In genomic region chr11:7272543-7272942, GRCm38 (mm10) we compare ENCODE assay signal across 22 mouse cellular contexts. TPM values are rescaled to one million over a fixed set of nuclear protein-coding genes. Genes with fewer than 3 reads are reported as not detected.
DNase-seq lines count a peak whose midpoint lies in the region; ATAC-seq and TF ChIP-seq lines count a peak whose summit lies in the region.
"Had no signal": no experiment of that assay in that cellular context is flagged by ENCODE, and none has a peak within 500 bp of the region (broad histone marks: within the 10 kb centered on the region; RNA-seq: fewer than 3 reads in every experiment).

No protein-coding gene starts in this region.

- 0 out of 2 replicates have a peak, but pooled peaks cover 10% of the 10 kb centered on the region for H3K4me1 ChIP-seq in forebrain, embryonic 10.5 days
- H3K4me1 ChIP-seq in forebrain, embryonic 16.5 days (replicated peaks; ENCODE audit: control insufficient read depth, insufficient read depth, low read length), result no peaks in the 10 kb centered on the region
- H3K4me1 ChIP-seq in lung, embryonic 14.5 days (ENCODE audit: insufficient read depth), result no peaks in the 10 kb centered on the region; the same call in 1 of the 2 replicates
- H3K4me1 ChIP-seq in lung, postnatal 0 days (ENCODE audit: insufficient read depth, low read depth, low read length), result no peaks in the 10 kb centered on the region
- peaks cover 13% of the 10 kb centered on the region for H3K4me1 ChIP-seq in embryonic facial prominence, embryonic 10.5 days
- H3K4me1 ChIP-seq in intestine, embryonic 15.5 days (replicated peaks), result 0 out of 2 replicates have a peak, but pooled peaks cover 3% of the 10 kb centered on the region
- H3K4me1 ChIP-seq: embryonic facial prominence, embryonic 12.5 days; forebrain, embryonic 15.5 days; hindbrain, embryonic 13.5 days had no signal

- no peak for ATAC-seq in forebrain, embryonic 16.5 days
- ATAC-seq in lung, embryonic 14.5 days (ENCODE audit: insufficient read depth), result peak; percentile 84; the same call in 1 of the 2 replicates
- ATAC-seq in lung, postnatal 0 days, result no peak
- ATAC-seq in intestine, embryonic 15.5 days, result peak; percentile 53
- ATAC-seq in erythroid progenitor cell, adult 5-6 weeks (replicated peaks; ENCODE audit: low FRiP score, poor library complexity, severe bottlenecking), result no peak
- ATAC-seq: CD4-positive, CD25-positive, alpha-beta regulatory T cell, adult 4 months; forebrain, embryonic 15.5 days; hindbrain, postnatal 0 days had no signal

- H3K4me3 ChIP-seq in forebrain, embryonic 10.5 days, result no peak overlapping the region
- no peak overlapping the region for H3K4me3 ChIP-seq in forebrain, embryonic 16.5 days (replicated peaks; ENCODE audit: low read length)
- H3K4me3 ChIP-seq in lung, embryonic 14.5 days (ENCODE audit: low read depth, low read length), result no peak overlapping the region
- H3K4me3 ChIP-seq in lung, postnatal 0 days (ENCODE audit: low read depth, low read length), result no peak overlapping the region
- H3K4me3 ChIP-seq in embryonic facial prominence, embryonic 10.5 days, result no peak overlapping the region
- H3K4me3 ChIP-seq in intestine, embryonic 15.5 days (replicated peaks), result no peak overlapping the region
- H3K4me3 ChIP-seq: embryonic facial prominence, embryonic 12.5 days; forebrain, embryonic 15.5 days; hindbrain, embryonic 13.5 days had no signal

- no peak overlapping the region for H3K4me2 ChIP-seq in forebrain, embryonic 16.5 days (ENCODE audit: low read length)
- no peak overlapping the region for H3K4me2 ChIP-seq in lung, embryonic 14.5 days
- no peak overlapping the region for H3K4me2 ChIP-seq in lung, postnatal 0 days (replicated peaks; ENCODE audit: low read depth, low read length)
- no peak overlapping the region for H3K4me2 ChIP-seq in intestine, embryonic 15.5 days (replicated peaks)
- H3K4me2 ChIP-seq: embryonic facial prominence, embryonic 12.5 days; forebrain, embryonic 15.5 days; hindbrain, embryonic 13.5 days had no signal

- TF ChIP-seq EP300 in lung, postnatal 0 days (IDR thresholded peaks at IDR 0.05), result no peak

- TF ChIP-seq CTCF in lung, embryonic 14.5 days (IDR thresholded peaks at IDR 0.05; ENCODE audit: low read depth), result no peak
- TF ChIP-seq CTCF in lung, postnatal 0 days (IDR thresholded peaks at IDR 0.05), result no peak

- no peaks in the 10 kb centered on the region for H3K36me3 ChIP-seq in forebrain, embryonic 10.5 days (replicated peaks)
- no peaks in the 10 kb centered on the region for H3K36me3 ChIP-seq in forebrain, embryonic 16.5 days (ENCODE audit: control insufficient read depth, insufficient read depth)
- no peaks in the 10 kb centered on the region for H3K36me3 ChIP-seq in lung, embryonic 14.5 days (ENCODE audit: insufficient read depth)
- H3K36me3 ChIP-seq in lung, postnatal 0 days (ENCODE audit: insufficient read depth, low read length), result no peaks in the 10 kb centered on the region
- H3K36me3 ChIP-seq in embryonic facial prominence, embryonic 10.5 days (replicated peaks), result no peaks in the 10 kb centered on the region
- H3K36me3 ChIP-seq in intestine, embryonic 15.5 days, result no peaks in the 10 kb centered on the region
- H3K36me3 ChIP-seq: embryonic facial prominence, embryonic 12.5 days; forebrain, embryonic 15.5 days; G1E; hindbrain, embryonic 13.5 days had no signal

- DNase-seq in forebrain, embryonic 10.5 days (ENCODE audit: extremely low spot score, low spot score), result no peak
- peak; percentile 51 for DNase-seq in lung, embryonic 14.5 days
- no peak for DNase-seq in lung, postnatal 0 days (ENCODE audit: low spot score)
- no peak for DNase-seq in embryonic facial prominence, embryonic 10.5 days (ENCODE audit: low spot score)
- DNase-seq in thymus, postnatal 14 days, result no peak
- DNase-seq: adrenal gland, adult 8-10 months; adrenal gland, postnatal 36 days; B cell, adult 2 months; cerebellum, adult 2 months; cerebellum, postnatal 10 days; gastrocnemius, postnatal 14 days; heart, postnatal 10 days had no signal

- 67% methylated on average over 3 of the region's 3 CpGs for WGBS in forebrain, embryonic 10.5 days
- 55% methylated on average over 3 of the region's 3 CpGs for WGBS in forebrain, embryonic 16.5 days
- WGBS in lung, embryonic 14.5 days, result 22% methylated on average over 3 of the region's 3 CpGs
- 14% methylated on average over 3 of the region's 3 CpGs for WGBS in lung, postnatal 0 days
- 36% methylated on average over 3 of the region's 3 CpGs for WGBS in embryonic facial prominence, embryonic 10.5 days
- WGBS in intestine, embryonic 15.5 days, result 22% methylated on average over 3 of the region's 3 CpGs

- H3K9me3 ChIP-seq in forebrain, embryonic 10.5 days, result no peaks in the 10 kb centered on the region
- no peaks in the 10 kb centered on the region for H3K9me3 ChIP-seq in forebrain, embryonic 16.5 days (ENCODE audit: control insufficient read depth, low read length)
- no peaks in the 10 kb centered on the region for H3K9me3 ChIP-seq in lung, embryonic 14.5 days (ENCODE audit: low read depth, low read length)
- H3K9me3 ChIP-seq in lung, postnatal 0 days (ENCODE audit: low read length), result no peaks in the 10 kb centered on the region
- no peaks in the 10 kb centered on the region for H3K9me3 ChIP-seq in embryonic facial prominence, embryonic 10.5 days
- H3K9me3 ChIP-seq in intestine, embryonic 15.5 days, result no peaks in the 10 kb centered on the region
- H3K9me3 ChIP-seq: embryonic facial prominence, embryonic 12.5 days; forebrain, embryonic 15.5 days; G1E; hindbrain, embryonic 13.5 days had no signal

- H3K27ac ChIP-seq in forebrain, embryonic 10.5 days, result 0 out of 2 replicates have a peak overlapping the region, but pooled peaks have one; percentile 2
- H3K27ac ChIP-seq in forebrain, embryonic 16.5 days (ENCODE audit: low read length), result no peak overlapping the region
- no peak overlapping the region for H3K27ac ChIP-seq in lung, embryonic 14.5 days (ENCODE audit: low read depth)
- H3K27ac ChIP-seq in lung, postnatal 0 days (ENCODE audit: low read length), result no peak overlapping the region
- H3K27ac ChIP-seq in embryonic facial prominence, embryonic 10.5 days (replicated peaks), result peak overlapping the region; percentile 51
- H3K27ac ChIP-seq in intestine, embryonic 15.5 days, result peak overlapping the region; percentile 54; the same call in 1 of the 2 replicates
- H3K27ac ChIP-seq: embryonic facial prominence, embryonic 12.5 days; forebrain, embryonic 15.5 days; hindbrain, embryonic 13.5 days; hindbrain, postnatal 0 days had no signal

- no peak overlapping the region for H3K9ac ChIP-seq in forebrain, embryonic 16.5 days (replicated peaks; ENCODE audit: low read depth, low read length)
- no peak overlapping the region for H3K9ac ChIP-seq in lung, embryonic 14.5 days
- H3K9ac ChIP-seq in lung, postnatal 0 days (replicated peaks; ENCODE audit: low read depth), result no peak overlapping the region
- no peak overlapping the region for H3K9ac ChIP-seq in intestine, embryonic 15.5 days
- H3K9ac ChIP-seq: embryonic facial prominence, embryonic 12.5 days; forebrain, embryonic 15.5 days; hindbrain, embryonic 13.5 days had no signal

- H3K27me3 ChIP-seq in forebrain, embryonic 10.5 days (ENCODE audit: poor library complexity, severe bottlenecking), result no peaks in the 10 kb centered on the region
- H3K27me3 ChIP-seq in forebrain, embryonic 16.5 days (replicated peaks; ENCODE audit: control insufficient read depth, insufficient read depth, low read length), result no peaks in the 10 kb centered on the region
- H3K27me3 ChIP-seq in lung, embryonic 14.5 days (ENCODE audit: insufficient read depth, low read length), result no peaks in the 10 kb centered on the region
- no peaks in the 10 kb centered on the region for H3K27me3 ChIP-seq in lung, postnatal 0 days (replicated peaks; ENCODE audit: insufficient read depth, low read length)
- H3K27me3 ChIP-seq in embryonic facial prominence, embryonic 10.5 days (replicated peaks; ENCODE audit: low read depth, poor library complexity, severe bottlenecking), result no peaks in the 10 kb centered on the region
- no peaks in the 10 kb centered on the region for H3K27me3 ChIP-seq in intestine, embryonic 15.5 days (replicated peaks)
- H3K27me3 ChIP-seq: embryonic facial prominence, embryonic 12.5 days; forebrain, embryonic 15.5 days; hindbrain, embryonic 13.5 days had no signal

RNA-seq across cellular contexts. Expression of gene Igfbp3, which starts 58.8 kb away (rescaled TPM):
- polyA plus RNA-seq in forebrain, embryonic 10.5 days (2016; fragmentation: Nextera tagmentation; extraction: Ambion mirVana), result 16.4 and 16.6 TPM in 2 replicates
- polyA plus RNA-seq in forebrain, embryonic 16.5 days (2015; fragmentation: Nextera tagmentation; extraction: Ambion mirVana), result 51.1 and 62.5 TPM in 2 replicates
- polyA plus RNA-seq in lung, embryonic 14.5 days (2014; fragmentation: Nextera tagmentation; extraction: Ambion mirVana), result 14.4 and 15.3 TPM in 2 replicates
- 23.7 and 45.9 TPM in 2 replicates for polyA plus RNA-seq in lung, postnatal 0 days (2015; fragmentation: Nextera tagmentation; extraction: Ambion mirVana)
- 30.2 and 32.3 TPM in 2 replicates for polyA plus RNA-seq in embryonic facial prominence, embryonic 10.5 days (2016; fragmentation: Nextera tagmentation; extraction: Ambion mirVana)
- 41.4 and 46.0 TPM in 2 replicates for polyA plus RNA-seq in intestine, embryonic 15.5 days (2015; fragmentation: Nextera tagmentation; extraction: Ambion mirVana)
- total RNA-seq in erythroid progenitor cell, adult 5-6 weeks (2015; ENCODE audit: low replicate concordance), result 1.1 TPM in 1 of 2 replicates, not detected in the other
- total RNA-seq in erythroid progenitor cell, adult 5-6 weeks (2017; ENCODE audit: low replicate concordance), result not detected in 2 replicates
- total RNA-seq: hematopoietic stem cell, adult 5-6 weeks had no signal
- polyA plus RNA-seq: CD4-positive, CD25-positive, alpha-beta regulatory T cell, adult 4 months; G1E had no signal

Comparison
In these comparisons a context has a peak if more than half of its experiments do, and no peak if none do; other contexts are left out.
1. H3K27ac ChIP-seq: peak in forebrain, embryonic 10.5 days (single experiment), embryonic facial prominence, embryonic 10.5 days (single experiment) and intestine, embryonic 15.5 days (single experiment); none in forebrain, embryonic 16.5 days (single experiment), lung, embryonic 14.5 days (single experiment) and lung, postnatal 0 days (single experiment).
2. ATAC-seq: peak in lung, embryonic 14.5 days (single experiment) and intestine, embryonic 15.5 days (single experiment); none in forebrain, embryonic 16.5 days (single experiment), lung, postnatal 0 days (single experiment) and erythroid progenitor cell, adult 5-6 weeks (single experiment).